Mouse (Mus musculus): ENCODE measurements around the gene Gm20479. TPM values are rescaled to one million over a fixed set of nuclear protein-coding genes. Genes with fewer than 3 reads are reported as not detected.

The Gm20479 gene
- total RNA-seq (2021) = 1 to 10 TPM in 1 of 2 experiments, not detected in 1; 6.3 TPM
- 0.28 TPM in 2 replicates for polyA plus RNA-seq (2012; rRNA removed)
- long read RNA-seq = 0 reads

DNA sequence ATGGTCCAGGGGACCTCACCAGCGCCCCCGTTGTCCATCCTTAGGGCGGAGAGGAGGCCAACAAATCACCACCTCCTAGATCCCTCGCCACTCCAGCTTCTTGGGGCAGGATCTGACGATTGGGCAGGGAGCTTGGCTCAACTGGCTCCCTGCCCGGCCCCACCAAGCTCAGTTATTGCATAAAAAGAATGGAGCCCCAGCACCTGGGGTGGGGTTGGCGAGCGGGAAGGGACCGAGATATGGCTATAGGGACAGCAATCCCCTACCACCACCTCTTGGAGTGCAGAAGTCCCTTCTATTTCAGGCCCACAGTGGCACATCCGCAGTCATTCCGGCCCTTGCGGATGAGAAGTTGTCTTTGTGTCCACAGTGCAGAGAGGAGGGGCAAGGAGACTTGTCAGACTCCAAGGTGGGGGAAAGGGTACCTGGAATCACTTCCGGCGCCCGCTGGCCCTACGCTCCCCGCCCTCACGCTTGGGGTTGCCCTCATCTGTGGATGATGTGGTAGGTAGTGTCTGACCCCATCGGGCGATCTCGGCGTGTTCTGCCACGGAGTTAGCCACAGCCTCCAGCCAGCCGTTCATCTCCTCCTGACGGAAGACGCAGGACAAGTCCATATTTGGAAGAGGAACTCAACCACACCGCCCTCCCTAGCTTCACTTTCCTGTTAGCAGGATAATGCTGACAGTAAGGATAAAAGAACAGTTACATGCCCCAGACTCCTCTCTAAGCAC lies at the start of gene Gm20479:
Gm20479 (minus strand) TSS at position 559 of the 734 bp plus-strand sequence.
- peak; percentile 41 for DNase-seq

DNA sequence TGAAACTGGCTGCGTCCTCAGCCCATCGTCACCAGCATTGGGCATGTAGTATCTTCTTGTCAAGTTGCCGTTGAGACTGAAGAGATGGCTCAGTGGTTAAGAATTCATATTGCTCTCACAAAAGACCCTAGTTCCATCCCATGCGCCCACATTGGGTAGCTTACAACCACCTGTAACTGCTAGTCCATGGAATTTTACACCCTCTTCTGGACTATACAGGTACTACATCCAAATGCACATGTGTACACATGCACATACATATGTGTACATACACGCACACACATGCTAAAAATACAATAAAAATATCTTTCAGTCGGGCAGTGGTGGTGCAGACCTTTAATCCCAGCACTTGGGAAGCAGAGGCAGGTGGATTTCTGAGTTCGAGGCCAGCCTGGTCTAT lies 49.3 kb upstream of the Gm20479 start:
- no peak for DNase-seq

DNA sequence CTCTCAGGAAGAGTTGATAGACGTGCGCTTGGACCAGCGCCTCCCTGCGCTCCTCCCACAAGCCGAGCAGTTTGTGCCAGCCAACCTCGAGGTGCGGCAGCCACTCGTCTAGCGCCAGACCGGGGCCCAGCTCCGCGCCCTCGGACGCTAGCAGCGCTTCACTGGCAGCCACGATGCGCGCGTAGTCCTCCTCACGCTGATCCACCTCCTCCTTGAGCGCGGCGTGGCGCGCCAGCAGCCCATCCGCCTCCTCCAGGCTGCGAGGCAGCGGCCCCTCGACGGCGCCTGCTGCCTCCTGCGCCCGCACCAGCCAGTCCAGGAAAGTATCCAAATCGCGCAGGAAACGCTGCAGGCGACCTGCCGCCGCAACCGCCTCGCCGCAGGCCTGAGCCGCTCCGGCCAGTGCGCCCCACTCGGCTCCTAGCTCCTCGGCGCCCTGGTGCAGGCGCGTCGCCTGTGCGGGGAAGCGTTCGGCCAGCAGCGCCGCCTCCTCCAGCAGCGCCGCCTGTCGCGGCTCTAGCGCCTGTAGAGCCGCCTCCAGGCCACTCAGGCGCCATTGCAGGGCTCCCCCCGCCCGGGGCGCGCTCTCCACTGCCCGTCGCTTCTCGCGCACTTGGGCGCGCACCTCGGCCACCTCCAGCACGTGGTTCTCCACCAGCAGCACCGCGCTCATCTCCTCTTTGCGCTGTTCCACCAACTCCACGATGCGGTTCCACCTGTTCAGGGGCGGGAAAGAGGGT lies 47.2 kb upstream of the Gm20479 start:
- no peak for DNase-seq

GRCm38 (mm10) chr7:27402675-27403074 lies 45.5 kb upstream of the Gm20479 start:
- DNase-seq = peak; percentile 69

DNA sequence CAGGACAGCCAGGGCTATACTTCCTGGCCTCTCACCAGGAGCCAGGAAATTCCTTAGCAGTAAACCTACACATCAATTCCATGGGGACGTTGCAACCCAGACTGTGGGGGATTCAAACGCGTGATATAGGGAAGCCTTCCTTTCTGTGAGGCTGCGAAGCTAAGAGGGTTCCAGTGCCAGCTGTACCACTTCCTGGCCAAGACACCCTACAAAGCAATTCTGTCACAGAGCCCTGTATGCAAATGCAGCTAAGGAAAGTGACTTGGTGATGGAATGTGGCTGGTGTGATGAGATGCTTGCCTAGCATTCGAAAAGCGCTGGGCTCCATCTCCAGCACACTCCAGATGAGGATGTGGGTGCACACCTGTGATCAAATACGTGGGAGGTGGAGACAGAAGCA lies 43.3 kb upstream of the Gm20479 start:
- no peak for DNase-seq

DNA sequence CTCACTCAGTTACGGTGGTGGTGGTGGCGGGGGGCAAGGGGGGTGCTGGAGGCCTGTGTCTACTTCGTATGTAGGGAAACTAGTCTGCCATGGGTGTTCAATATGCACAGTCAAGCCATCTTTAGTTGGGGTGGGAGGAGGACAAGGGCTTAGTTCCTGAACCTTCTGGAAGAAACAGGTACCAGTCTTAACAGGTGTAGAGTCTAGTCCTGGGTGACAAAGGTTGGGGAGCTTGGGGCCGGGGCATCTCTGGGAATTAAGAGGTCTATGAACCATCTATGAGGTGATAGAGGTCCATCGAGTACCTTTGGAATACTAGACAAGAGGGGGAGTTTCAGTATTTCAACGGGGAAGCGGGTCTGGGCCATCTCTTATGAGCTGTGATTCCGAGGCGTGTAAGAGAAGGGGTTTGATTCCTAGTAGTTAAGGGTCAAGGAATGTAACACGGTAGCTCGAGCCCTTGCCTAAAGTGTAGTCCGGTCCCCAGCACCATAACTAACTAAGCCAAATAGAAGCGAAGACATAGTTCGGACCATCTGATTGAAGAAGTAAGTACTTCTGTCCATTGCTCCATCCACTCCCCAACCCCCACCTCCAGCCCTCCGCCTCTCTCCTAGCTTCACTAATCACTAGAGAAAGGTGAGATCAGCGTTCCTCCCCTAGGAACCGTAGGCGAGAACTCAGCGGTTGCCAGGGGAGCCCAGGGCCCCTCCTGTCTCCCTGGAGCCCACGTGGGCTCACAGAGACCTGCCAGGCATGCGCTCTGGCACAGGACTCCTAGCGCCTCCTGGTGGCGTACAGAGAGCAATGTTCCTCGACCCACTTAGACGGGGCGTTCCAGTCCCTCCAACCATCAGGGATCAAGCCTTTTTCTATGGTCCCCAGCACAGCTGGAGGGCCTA lies 40.1 kb upstream of the Gm20479 start:
- no peak for DNase-seq

GRCm38 (mm10) chr7:27396184-27397047 lies 39.2 kb upstream of the Gm20479 start:
- DNase-seq = no peak

DNA sequence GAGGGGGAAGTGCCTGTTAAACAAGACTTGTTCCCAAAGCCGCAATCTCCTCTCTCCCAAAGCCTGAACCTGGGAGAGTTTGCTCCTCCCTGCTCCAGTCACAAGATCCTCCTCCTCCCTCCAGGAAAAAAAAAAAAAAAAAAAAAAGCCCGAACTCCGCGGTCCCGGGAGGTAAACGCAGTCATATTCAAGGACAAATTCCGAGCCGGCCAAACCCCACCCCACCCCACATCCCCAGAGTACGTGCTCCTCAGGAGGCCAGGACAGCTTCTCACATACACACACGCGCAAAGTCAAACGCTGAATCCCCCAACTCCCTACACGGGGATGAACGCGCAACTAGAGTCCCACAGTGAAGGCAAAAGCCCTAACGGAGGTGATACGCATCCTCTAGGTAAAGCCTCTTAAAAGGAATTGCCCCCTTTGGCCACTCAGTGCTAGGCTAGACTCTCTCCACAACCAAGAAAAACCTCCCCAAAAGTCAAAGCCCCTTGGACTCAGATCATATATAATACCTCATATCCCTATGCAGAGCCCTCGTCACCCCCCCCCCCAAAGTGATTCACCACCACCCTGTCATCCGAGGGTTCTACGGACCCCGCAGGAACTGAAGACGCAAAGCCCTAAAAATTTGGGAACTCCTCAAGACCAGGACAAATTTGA lies 38.4 kb upstream of the Gm20479 start:
- no peak for DNase-seq

GRCm38 (mm10) chr7:27391416-27391815 lies 34.2 kb upstream of the Gm20479 start:
- no peak for DNase-seq

GRCm38 (mm10) chr7:27389213-27389612 lies 32.0 kb upstream of the Gm20479 start:
- DNase-seq = no peak

- DNase-seq = no peak
Measured at GRCm38 (mm10) chr7:27384731-27385130, 27.5 kb upstream of the Gm20479 start.

DNA sequence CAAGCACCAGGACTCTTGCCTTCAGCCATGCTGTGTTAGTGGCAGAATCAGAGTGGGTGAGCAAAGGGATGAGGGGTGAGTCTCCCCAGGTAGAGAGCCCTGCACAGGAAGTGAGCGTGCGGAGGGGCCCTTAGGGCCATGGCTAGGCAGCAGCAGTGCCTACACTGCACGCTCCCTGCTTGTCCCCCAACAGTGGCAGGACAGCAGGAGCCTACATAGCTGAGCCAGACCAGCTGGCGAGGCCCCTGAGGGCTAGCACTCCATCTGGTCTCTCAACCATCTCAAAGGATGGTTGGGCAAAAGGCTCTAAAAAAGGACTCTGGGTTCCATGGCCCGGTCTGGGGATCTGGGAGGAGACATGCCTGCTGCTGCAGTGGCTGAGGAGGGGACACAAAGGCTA lies 26.9 kb upstream of the Gm20479 start:
- DNase-seq = no peak

DNA sequence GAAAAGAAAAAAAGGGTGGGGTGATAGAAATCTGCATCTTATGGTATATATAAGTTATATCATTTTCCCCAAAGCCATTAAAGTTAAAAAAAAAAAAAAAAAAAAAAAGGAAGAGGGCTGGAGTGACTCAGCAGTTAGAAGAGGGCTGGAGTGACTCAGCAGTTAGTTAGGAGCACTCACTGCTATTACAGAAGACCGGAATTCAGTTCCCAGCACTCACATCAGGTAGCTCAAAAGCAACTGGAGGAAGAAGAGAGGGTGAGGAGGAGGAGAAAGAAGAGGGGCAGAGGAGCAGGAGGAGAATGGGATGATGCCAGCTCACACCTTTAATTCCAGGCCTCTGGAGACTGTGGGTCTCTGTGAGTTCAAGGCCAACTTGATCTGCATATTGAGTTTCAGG lies 26.0 kb upstream of the Gm20479 start:
- no peak for DNase-seq

DNA sequence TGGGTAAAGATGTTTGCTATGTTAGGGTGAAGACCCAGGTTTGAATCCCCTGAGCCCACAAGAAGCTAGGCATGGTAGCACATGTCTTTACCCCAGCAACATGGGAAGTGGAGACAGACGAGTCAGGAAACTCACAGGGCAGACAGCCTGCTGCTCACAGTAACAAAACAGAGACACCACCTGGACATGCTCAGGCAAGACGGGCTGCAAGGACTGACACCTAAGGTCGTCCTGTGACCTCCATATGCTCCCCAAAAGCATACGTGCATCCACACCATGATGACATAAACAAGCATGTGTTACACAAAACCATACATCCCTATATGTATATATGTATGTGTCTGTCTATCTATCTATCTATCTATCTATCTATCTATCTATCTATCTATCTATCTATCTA lies 24.3 kb upstream of the Gm20479 start:
- no peak for DNase-seq

DNA sequence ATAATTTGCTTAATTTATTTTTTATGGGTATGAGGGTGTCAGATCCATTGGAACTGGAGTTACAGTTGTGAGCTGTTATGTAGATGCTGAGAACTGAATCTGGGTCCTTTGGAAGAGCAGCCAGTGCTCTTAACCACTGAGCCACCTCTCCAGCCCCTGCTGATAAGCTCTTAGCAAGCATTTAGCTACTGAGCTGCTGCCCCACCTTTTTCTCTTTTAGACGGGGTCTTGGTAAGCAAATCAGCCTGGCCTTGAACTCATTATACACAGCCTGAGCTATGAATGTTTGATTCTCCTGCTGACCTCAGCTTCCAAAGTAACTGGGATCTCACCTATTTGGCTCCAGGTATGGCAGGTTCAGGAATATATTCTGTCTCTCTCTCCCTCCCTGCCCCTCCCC lies 23.8 kb upstream of the Gm20479 start:
- DNase-seq = no peak

- DNase-seq = no peak
Measured at GRCm38 (mm10) chr7:27379836-27380235, 22.6 kb upstream of the Gm20479 start.

- no peak for DNase-seq
Measured at GRCm38 (mm10) chr7:27378431-27378830, 21.2 kb upstream of the Gm20479 start.

GRCm38 (mm10) chr7:27375274-27375673 lies 18.1 kb upstream of the Gm20479 start:
- no peak for DNase-seq

DNA sequence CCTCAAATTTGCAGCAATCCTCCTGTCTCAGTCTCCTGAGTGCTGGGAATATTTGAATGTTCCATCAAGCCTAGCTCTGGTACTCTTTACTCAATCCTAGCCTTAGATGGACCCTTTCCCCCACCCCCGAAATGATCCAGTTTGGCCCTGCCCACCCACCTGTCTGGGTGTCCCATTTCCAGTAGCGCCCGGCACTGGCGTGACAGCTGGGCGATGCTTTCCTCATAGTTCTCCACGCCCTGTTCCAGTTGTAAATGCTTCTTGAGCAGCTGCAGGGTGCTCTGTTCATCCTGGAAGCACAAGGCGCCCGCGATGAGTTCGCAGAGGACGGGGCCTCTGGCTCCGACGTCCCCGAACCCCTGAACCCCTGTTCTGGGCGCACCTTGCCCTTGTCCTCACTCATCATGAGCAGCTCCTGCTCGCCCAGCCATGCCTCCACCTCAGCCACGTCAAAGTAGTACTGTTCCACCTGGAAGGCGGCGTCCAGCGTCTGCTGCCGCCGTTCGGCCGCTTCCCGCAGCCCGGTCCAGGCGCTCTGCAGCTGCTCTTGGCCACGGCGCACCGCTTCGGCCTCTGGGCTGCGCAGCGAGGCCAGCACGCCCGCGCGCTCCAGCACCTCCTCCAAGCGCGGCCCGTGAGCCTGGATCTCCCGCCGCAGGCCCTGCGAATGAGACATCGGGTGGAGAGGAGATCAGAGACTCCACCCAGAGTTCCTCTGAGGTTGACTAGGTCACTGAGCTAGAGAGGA lies 14.7 kb upstream of the Gm20479 start:
- peak; percentile 22 for DNase-seq

DNA sequence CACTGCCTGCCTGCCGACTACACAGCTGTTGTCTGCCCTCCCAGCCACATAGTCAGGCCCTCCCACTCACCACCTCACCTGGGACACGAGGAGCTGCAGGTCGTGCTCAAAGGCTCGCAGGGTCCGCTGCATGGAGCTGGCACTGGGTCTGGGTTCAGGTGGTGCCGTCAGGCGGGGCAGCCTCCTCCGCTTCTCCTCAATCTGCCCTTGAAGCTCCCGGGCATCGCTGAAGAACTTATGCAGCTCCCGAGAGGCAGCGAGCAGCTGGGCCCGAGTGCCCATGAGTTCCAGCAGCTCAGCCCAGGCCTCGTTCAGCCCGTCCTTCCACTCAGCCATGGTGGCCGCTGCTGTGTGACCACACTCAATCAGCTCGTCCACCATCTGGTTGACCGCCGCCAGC lies 11.9 kb upstream of the Gm20479 start:
- DNase-seq = no peak

Data from adrenal gland, adult 2 months (tissue).